10 mouse cellular contexts compared by ENCODE assay signal in the genomic region with DNA sequence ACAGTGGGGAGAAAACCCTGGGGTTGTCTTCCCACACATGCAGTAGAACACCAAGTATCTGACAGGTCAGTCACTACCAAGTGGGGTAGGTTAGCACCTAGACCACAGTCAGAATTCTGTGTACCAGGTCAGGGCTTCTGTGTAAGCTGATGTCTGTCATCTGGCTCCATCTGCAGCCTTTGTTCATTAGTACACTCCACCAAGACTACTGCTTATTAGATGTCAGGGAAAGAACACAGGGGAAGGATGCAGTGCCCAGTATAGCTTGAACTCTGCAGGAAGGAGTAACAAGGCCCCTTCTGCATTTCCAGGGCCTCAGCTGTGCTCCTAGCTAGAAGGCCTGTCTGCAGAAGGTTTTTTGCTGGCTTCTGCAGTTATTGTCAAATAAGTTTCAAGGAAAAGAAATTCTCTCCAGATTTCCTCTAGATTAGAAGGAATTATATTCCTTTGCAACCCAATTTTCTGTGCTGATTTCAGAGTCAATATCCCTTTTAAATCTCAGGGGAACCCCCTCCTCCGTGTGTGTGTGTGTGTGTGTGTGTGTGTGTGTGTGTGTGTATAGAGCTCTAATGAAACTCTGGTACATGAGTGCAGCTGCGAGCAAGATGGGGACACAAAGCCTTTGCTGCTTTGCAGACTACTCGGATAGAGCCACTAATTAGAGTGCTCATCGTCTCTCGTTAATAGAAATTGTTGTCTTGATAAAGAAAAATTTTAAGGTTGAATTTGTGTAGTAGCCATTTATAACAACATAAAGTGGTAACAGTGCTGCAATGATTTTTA.
DNase-seq lines count a peak whose midpoint lies in the region; ATAC-seq and TF ChIP-seq lines count a peak whose summit lies in the region.
"Had no signal": no experiment of that assay in that cellular context is flagged by ENCODE, and none has a peak within 500 bp of the region (broad histone marks: within the 10 kb centered on the region; RNA-seq: fewer than 3 reads in every experiment).

No protein-coding gene starts in this region.

- H3K4me1 ChIP-seq in cortical plate, adult 2 months (ENCODE audit: control insufficient read depth, insufficient read depth, low read length): peaks cover 2% of the 10 kb centered on the region
- 0 out of 2 replicates have a peak, but pooled peaks cover 3% of the 10 kb centered on the region for H3K4me1 ChIP-seq in forebrain, embryonic 11.5 days (replicated peaks; ENCODE audit: control insufficient read depth, insufficient read depth, low read length)
- H3K4me1 ChIP-seq in midbrain, embryonic 14.5 days (ENCODE audit: control insufficient read depth, insufficient read depth, low read length): peaks cover 31% of the 10 kb centered on the region
- no peaks in the 10 kb centered on the region for H3K4me1 ChIP-seq in liver, postnatal 0 days (ENCODE audit: insufficient read depth)

- TF ChIP-seq EP300 in liver, postnatal 0 days (IDR thresholded peaks at IDR 0.05; ENCODE audit: low read depth): no peak

- peak; percentile 26; the same call in 1 of the 2 replicates for TF ChIP-seq CTCF in cortical plate, adult 2 months (IDR thresholded peaks at IDR 0.05; ENCODE audit: extremely low read depth, insufficient read depth, low read length)
- no peak for TF ChIP-seq CTCF in liver, postnatal 0 days (IDR thresholded peaks at IDR 0.05; ENCODE audit: low read depth)

- peak; percentile 66; the same call in 1 of the 2 replicates for ATAC-seq in forebrain, embryonic 11.5 days (replicated peaks; ENCODE audit: low FRiP score)
- ATAC-seq in midbrain, embryonic 14.5 days (ENCODE audit: low FRiP score, low TSS enrichment): peak; percentile 32; the same call in 1 of the 2 replicates
- ATAC-seq in liver, postnatal 0 days: no peak

- no peak overlapping the region for H3K4me3 ChIP-seq in cortical plate, adult 2 months (ENCODE audit: insufficient read depth, low read length)
- H3K4me3 ChIP-seq in forebrain, embryonic 11.5 days (ENCODE audit: low read depth, low read length): no peak overlapping the region
- no peak overlapping the region for H3K4me3 ChIP-seq in midbrain, embryonic 14.5 days (replicated peaks; ENCODE audit: low read depth, low read length)
- H3K4me3 ChIP-seq in liver, postnatal 0 days (ENCODE audit: low read depth, low read length): no peak overlapping the region

- H3K36me3 ChIP-seq in forebrain, embryonic 11.5 days (ENCODE audit: control insufficient read depth, insufficient read depth, low read length): no peaks in the 10 kb centered on the region
- no peaks in the 10 kb centered on the region for H3K36me3 ChIP-seq in midbrain, embryonic 14.5 days (ENCODE audit: control insufficient read depth, insufficient read depth, low read length)
- no peaks in the 10 kb centered on the region for H3K36me3 ChIP-seq in liver, postnatal 0 days (replicated peaks; ENCODE audit: insufficient read depth, low read length)

- no peak for TF ChIP-seq POLR2A in cortical plate, adult 2 months (IDR thresholded peaks at IDR 0.05; ENCODE audit: extremely low read depth, insufficient read depth, low read length)

- DNase-seq in kidney, postnatal 10 days: peak; percentile 18
- no peak for DNase-seq in kidney, adult 9 months
- no peak for DNase-seq in forebrain, embryonic 11.5 days (ENCODE audit: low spot score)
- peak; percentile 49 for DNase-seq in midbrain, embryonic 14.5 days
- no peak for DNase-seq in liver, postnatal 0 days
- no peak for DNase-seq in urinary bladder, postnatal 10 days (ENCODE audit: low spot score)
- DNase-seq: adrenal gland, postnatal 10 days; heart, postnatal 14 days; thymus, adult 18-20 months had no signal

- H3K4me2 ChIP-seq in forebrain, embryonic 11.5 days (ENCODE audit: low read depth, low read length, severe bottlenecking): no peak overlapping the region
- no peak overlapping the region for H3K4me2 ChIP-seq in midbrain, embryonic 14.5 days (ENCODE audit: low read length)
- no peak overlapping the region for H3K4me2 ChIP-seq in liver, postnatal 0 days (ENCODE audit: low read depth, low read length)

- no peaks in the 10 kb centered on the region for H3K27me3 ChIP-seq in forebrain, embryonic 11.5 days (ENCODE audit: control insufficient read depth, insufficient read depth, low read length)
- H3K27me3 ChIP-seq in midbrain, embryonic 14.5 days (ENCODE audit: control insufficient read depth, insufficient read depth, low read length): no peaks in the 10 kb centered on the region
- no peaks in the 10 kb centered on the region for H3K27me3 ChIP-seq in liver, postnatal 0 days (ENCODE audit: insufficient read depth, low read length)

- H3K9me3 ChIP-seq in forebrain, embryonic 11.5 days (ENCODE audit: control insufficient read depth, low read length): no peaks in the 10 kb centered on the region
- H3K9me3 ChIP-seq in midbrain, embryonic 14.5 days (ENCODE audit: control insufficient read depth, low read length): no peaks in the 10 kb centered on the region
- no peaks in the 10 kb centered on the region for H3K9me3 ChIP-seq in liver, postnatal 0 days (ENCODE audit: low read length)

- no peak overlapping the region for H3K27ac ChIP-seq in cortical plate, adult 2 months (ENCODE audit: insufficient read depth, low read length)
- H3K27ac ChIP-seq in forebrain, embryonic 11.5 days (ENCODE audit: low read depth, low read length): no peak overlapping the region
- peak overlapping the region; percentile 73 for H3K27ac ChIP-seq in midbrain, embryonic 14.5 days (replicated peaks; ENCODE audit: low read depth, low read length)
- H3K27ac ChIP-seq in liver, postnatal 0 days (ENCODE audit: low read depth): no peak overlapping the region

- whole genome bisulfite sequencing in forebrain, embryonic 11.5 days: 50% methylated on average over 5 of the region's 5 CpGs
- 46% methylated on average over 5 of the region's 5 CpGs for WGBS in midbrain, embryonic 14.5 days
- 72% methylated on average over 5 of the region's 5 CpGs for WGBS in liver, postnatal 0 days (ENCODE audit: insufficient replicate concordance)

- H3K9ac ChIP-seq in forebrain, embryonic 11.5 days (ENCODE audit: low read length): no peak overlapping the region
- 0 out of 2 replicates have a peak overlapping the region, but pooled peaks have one; percentile 12 for H3K9ac ChIP-seq in midbrain, embryonic 14.5 days (replicated peaks; ENCODE audit: low read length)
- no peak overlapping the region for H3K9ac ChIP-seq in liver, postnatal 0 days (replicated peaks)

Comparison
In these comparisons a context has a peak if more than half of its experiments do, and no peak if none do; other contexts are left out.
1. DNase-seq: peak in kidney, postnatal 10 days (single experiment) and midbrain, embryonic 14.5 days (single experiment); none in kidney, adult 9 months (single experiment), forebrain, embryonic 11.5 days (single experiment), liver, postnatal 0 days (single experiment) and urinary bladder, postnatal 10 days (single experiment).